Mouse (Mus musculus): ENCODE measurements around the gene Nrap. TPM values are rescaled to one million over a fixed set of nuclear protein-coding genes. Genes with fewer than 3 reads are reported as not detected.

Nrap gene
- polyA plus RNA-seq, 1 experiment: not detected

DNA sequence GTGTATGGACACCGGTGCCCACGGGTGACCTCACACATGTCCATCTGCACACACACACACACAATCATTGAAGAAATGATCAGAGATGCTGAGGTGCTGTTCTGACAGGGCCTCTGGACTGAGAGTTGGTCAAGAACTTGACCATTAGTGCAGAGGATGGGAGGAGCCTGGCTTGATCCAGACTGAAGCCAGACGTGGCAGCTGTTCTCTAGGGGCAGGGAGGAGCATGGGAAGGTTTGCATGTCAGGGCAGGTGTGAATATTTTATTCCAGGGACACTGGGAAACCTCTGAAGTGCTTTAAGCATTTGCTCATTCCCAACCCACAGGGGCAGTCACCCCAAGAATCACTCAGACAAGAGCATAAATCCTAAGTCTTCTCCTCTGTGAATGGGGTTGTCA is 92.6 kb downstream of the Nrap start:
- Histone ChIP-seq H3K4me1 (ENCODE audit: control insufficient read depth, insufficient read depth, low read length) (no peaks in the 10 kb centered on the region), H3K9ac (ENCODE audit: low read depth, poor library complexity, severe bottlenecking) (no peak overlapping the region), H3K27ac (ENCODE audit: insufficient read depth, low read length) (no peak overlapping the region), H3K4me3 (ENCODE audit: low read depth, low read length) (no peak overlapping the region), H3K36me3 (ENCODE audit: control insufficient read depth, insufficient read depth, low read length, poor library complexity, severe bottlenecking) (no peaks in the 10 kb centered on the region), H3K27me3 (ENCODE audit: control insufficient read depth, insufficient read depth, low read length, poor library complexity, severe bottlenecking) (no peaks in the 10 kb centered on the region), H3K9me3 (replicated peaks; ENCODE audit: control insufficient read depth, insufficient read depth, low read length, poor library complexity, severe bottlenecking) (no peaks in the 10 kb centered on the region)
- TF ChIP-seq EP300 (IDR thresholded peaks at IDR 0.05; ENCODE audit: insufficient read depth, low read depth, low read length) (no peak), POLR2A (IDR thresholded peaks at IDR 0.05; ENCODE audit: insufficient read depth, low read length) (no peak), CTCF (IDR thresholded peaks at IDR 0.05; ENCODE audit: low read depth, low read length) (no peak)

DNA sequence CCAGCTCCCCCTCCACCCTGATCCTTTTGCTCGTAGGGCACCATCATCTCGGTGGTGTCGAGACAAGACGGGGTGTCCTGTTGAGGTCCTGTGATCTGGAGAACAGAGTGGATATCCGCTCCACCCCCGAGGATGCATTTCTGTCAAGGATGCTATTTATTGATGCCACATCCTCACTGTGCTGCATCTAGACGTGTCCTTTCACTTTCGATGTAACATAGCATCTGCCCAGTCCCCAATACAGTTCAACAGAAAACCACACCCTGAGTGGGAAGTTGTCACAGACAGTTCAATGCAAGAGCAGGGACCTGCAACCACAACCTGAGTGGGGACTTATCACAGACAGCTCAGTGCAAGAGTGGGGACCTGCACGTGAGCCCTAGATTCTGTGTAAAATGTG is 93.2 kb downstream of the Nrap start:
- Histone ChIP-seq H3K4me3 (ENCODE audit: low read depth, low read length) (no peak overlapping the region), H3K9me3 (replicated peaks; ENCODE audit: control insufficient read depth, insufficient read depth, low read length, poor library complexity, severe bottlenecking) (no peaks in the 10 kb centered on the region), H3K27ac (ENCODE audit: insufficient read depth, low read length) (no peak overlapping the region), H3K9ac (ENCODE audit: low read depth, poor library complexity, severe bottlenecking) (no peak overlapping the region), H3K4me1 (ENCODE audit: control insufficient read depth, insufficient read depth, low read length) (no peaks in the 10 kb centered on the region), H3K27me3 (ENCODE audit: control insufficient read depth, insufficient read depth, low read length, poor library complexity, severe bottlenecking) (no peaks in the 10 kb centered on the region), H3K36me3 (ENCODE audit: control insufficient read depth, insufficient read depth, low read length, poor library complexity, severe bottlenecking) (no peaks in the 10 kb centered on the region)
- TF ChIP-seq CTCF (IDR thresholded peaks at IDR 0.05; ENCODE audit: low read depth, low read length) (no peak), POLR2A (IDR thresholded peaks at IDR 0.05; ENCODE audit: insufficient read depth, low read length) (no peak), EP300 (IDR thresholded peaks at IDR 0.05; ENCODE audit: insufficient read depth, low read depth, low read length) (no peak)

DNA sequence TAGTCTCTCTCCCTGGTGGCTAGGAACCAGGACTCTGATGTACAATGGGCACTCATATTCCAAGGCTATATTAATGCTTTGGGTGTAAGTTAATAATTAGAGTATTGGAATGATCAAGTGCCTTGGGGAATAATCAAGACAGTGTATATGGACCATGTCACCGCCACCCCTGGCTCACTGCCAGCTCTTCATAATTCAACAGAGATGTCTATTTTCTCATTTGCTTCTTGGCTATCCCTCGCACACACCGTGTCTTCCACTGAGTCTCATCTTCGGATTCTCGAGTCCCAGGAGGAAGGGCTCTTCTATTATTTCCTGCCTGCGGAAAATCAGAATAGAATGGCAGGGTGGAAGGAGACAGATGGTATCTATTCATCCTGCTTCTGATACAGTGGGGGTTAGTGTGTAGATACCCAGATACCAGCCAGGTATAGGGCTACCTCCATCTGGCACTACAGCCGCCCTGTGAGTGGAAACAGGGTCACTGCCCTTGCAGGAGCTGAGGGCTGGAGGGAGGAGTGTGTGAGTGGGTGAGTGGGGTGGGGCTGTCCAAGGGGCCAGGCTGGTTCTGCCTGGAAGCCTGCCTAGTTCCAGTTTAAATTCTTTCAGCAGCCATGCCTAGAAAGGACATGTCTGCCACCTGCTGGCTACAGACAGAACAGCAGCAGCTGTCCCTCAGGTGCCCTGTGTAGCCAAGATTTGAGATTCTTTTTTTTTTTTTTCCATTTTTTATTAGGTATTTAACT is 95.0 kb downstream of the Nrap start:
- no peak overlapping the region for H3K27ac ChIP-seq (ENCODE audit: insufficient read depth, low read length)
- H3K36me3 ChIP-seq (ENCODE audit: control insufficient read depth, insufficient read depth, low read length, poor library complexity, severe bottlenecking): no peaks in the 10 kb centered on the region
- TF ChIP-seq EP300 (IDR thresholded peaks at IDR 0.05; ENCODE audit: insufficient read depth, low read depth, low read length) (no peak), CTCF (IDR thresholded peaks at IDR 0.05; ENCODE audit: low read depth, low read length) (peak; percentile 71)
- H3K9ac ChIP-seq (ENCODE audit: low read depth, poor library complexity, severe bottlenecking): no peak overlapping the region
- H3K4me3 ChIP-seq (ENCODE audit: low read depth, low read length): no peak overlapping the region
- H3K27me3 ChIP-seq (ENCODE audit: control insufficient read depth, insufficient read depth, low read length, poor library complexity, severe bottlenecking): no peaks in the 10 kb centered on the region
- H3K4me1 ChIP-seq (ENCODE audit: control insufficient read depth, insufficient read depth, low read length): no peaks in the 10 kb centered on the region
- H3K9me3 ChIP-seq (replicated peaks; ENCODE audit: control insufficient read depth, insufficient read depth, low read length, poor library complexity, severe bottlenecking): no peaks in the 10 kb centered on the region

DNA sequence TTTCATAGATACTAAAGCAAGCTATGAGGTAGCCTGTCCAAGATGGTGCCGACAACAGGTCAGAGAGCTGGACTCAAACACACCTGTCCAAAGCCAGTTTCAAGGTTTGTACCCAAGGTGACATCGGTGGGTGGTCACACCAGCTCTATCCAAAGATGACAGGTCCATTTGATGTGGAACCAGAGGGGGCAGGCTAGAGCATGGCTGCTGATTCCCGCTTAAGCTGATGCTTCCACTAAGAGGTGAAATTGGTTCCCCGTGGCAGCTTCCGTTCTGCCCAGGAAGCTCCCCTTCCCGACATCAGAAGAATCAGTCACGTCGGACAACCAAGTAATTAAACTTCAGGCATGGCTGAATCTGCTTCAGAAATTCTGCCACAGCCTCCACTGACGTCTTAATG is 97.5 kb downstream of the Nrap start:
- no peaks in the 10 kb centered on the region for H3K9me3 ChIP-seq (replicated peaks; ENCODE audit: control insufficient read depth, insufficient read depth, low read length, poor library complexity, severe bottlenecking)
- H3K27ac ChIP-seq (ENCODE audit: insufficient read depth, low read length): no peak overlapping the region
- TF ChIP-seq POLR2A (IDR thresholded peaks at IDR 0.05; ENCODE audit: insufficient read depth, low read length) (no peak), CTCF (IDR thresholded peaks at IDR 0.05; ENCODE audit: low read depth, low read length) (peak; percentile 11), EP300 (IDR thresholded peaks at IDR 0.05; ENCODE audit: insufficient read depth, low read depth, low read length) (no peak)
- no peak overlapping the region for H3K4me3 ChIP-seq (ENCODE audit: low read depth, low read length)
- H3K9ac ChIP-seq (ENCODE audit: low read depth, poor library complexity, severe bottlenecking): no peak overlapping the region
- no peaks in the 10 kb centered on the region for H3K4me1 ChIP-seq (ENCODE audit: control insufficient read depth, insufficient read depth, low read length)
- H3K36me3 ChIP-seq (ENCODE audit: control insufficient read depth, insufficient read depth, low read length, poor library complexity, severe bottlenecking): no peaks in the 10 kb centered on the region
- H3K27me3 ChIP-seq (ENCODE audit: control insufficient read depth, insufficient read depth, low read length, poor library complexity, severe bottlenecking): no peaks in the 10 kb centered on the region

DNA sequence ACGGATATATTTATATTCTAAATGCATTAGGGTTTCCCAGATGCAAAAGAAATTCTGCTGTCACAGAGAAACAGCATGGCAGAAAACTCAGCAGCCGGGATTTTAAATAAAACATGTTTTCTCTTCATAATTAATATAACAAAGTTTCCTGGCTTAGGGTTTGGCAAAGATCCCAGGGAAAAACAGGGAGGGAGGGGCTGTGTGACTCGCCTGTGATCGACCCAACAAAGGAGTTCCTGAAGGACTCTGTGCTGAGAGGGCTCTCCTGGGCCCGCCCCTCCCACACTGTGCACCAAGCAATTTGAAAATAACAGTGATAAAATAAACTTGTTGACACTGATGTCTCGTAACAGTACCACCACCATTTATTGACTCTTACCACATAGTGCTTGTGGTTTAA is 97.9 kb downstream of the Nrap start:
- TF ChIP-seq POLR2A (IDR thresholded peaks at IDR 0.05; ENCODE audit: insufficient read depth, low read length) (no peak), EP300 (IDR thresholded peaks at IDR 0.05; ENCODE audit: insufficient read depth, low read depth, low read length) (no peak), CTCF (IDR thresholded peaks at IDR 0.05; ENCODE audit: low read depth, low read length) (no peak)
- no peaks in the 10 kb centered on the region for H3K9me3 ChIP-seq (replicated peaks; ENCODE audit: control insufficient read depth, insufficient read depth, low read length, poor library complexity, severe bottlenecking)
- no peaks in the 10 kb centered on the region for H3K36me3 ChIP-seq (ENCODE audit: control insufficient read depth, insufficient read depth, low read length, poor library complexity, severe bottlenecking)
- H3K4me3 ChIP-seq (ENCODE audit: low read depth, low read length): no peak overlapping the region
- H3K27me3 ChIP-seq (ENCODE audit: control insufficient read depth, insufficient read depth, low read length, poor library complexity, severe bottlenecking): no peaks in the 10 kb centered on the region
- H3K27ac ChIP-seq (ENCODE audit: insufficient read depth, low read length): no peak overlapping the region
- no peak overlapping the region for H3K9ac ChIP-seq (ENCODE audit: low read depth, poor library complexity, severe bottlenecking)
- H3K4me1 ChIP-seq (ENCODE audit: control insufficient read depth, insufficient read depth, low read length): no peaks in the 10 kb centered on the region

DNA sequence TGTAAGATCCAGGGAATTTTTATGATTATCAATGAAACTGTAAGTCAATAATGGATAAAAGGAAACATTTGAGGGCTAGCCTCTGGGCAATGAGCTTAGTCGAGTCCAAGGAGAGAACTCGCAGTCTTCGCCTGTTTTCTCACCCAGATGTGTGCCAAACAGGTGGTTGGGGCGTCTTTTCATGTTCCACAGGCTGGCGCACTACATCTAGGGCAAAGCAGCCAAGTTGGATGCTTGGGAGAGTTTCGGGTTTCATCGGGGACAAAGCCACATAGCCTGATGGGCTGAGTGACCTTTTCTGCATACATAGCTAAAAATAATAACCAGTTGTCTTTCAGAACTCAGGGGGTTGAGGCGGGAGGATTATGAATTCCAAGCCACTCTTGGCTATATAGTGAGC is 100.2 kb downstream of the Nrap start:
- H3K4me3 ChIP-seq (ENCODE audit: low read depth, low read length): no peak overlapping the region
- no peaks in the 10 kb centered on the region for H3K4me1 ChIP-seq (ENCODE audit: control insufficient read depth, insufficient read depth, low read length)
- no peaks in the 10 kb centered on the region for H3K36me3 ChIP-seq (ENCODE audit: control insufficient read depth, insufficient read depth, low read length, poor library complexity, severe bottlenecking)
- no peaks in the 10 kb centered on the region for H3K27me3 ChIP-seq (ENCODE audit: control insufficient read depth, insufficient read depth, low read length, poor library complexity, severe bottlenecking)
- no peak for TF ChIP-seq POLR2A (IDR thresholded peaks at IDR 0.05; ENCODE audit: insufficient read depth, low read length)
- TF ChIP-seq EP300 (IDR thresholded peaks at IDR 0.05; ENCODE audit: insufficient read depth, low read depth, low read length): no peak
- TF ChIP-seq CTCF (IDR thresholded peaks at IDR 0.05; ENCODE audit: low read depth, low read length): no peak
- no peak overlapping the region for H3K27ac ChIP-seq (ENCODE audit: insufficient read depth, low read length)
- no peaks in the 10 kb centered on the region for H3K9me3 ChIP-seq (replicated peaks; ENCODE audit: control insufficient read depth, insufficient read depth, low read length, poor library complexity, severe bottlenecking)
- H3K9ac ChIP-seq (ENCODE audit: low read depth, poor library complexity, severe bottlenecking): no peak overlapping the region
